Mouse (Mus musculus) 3T3-L1 (cell line): Measurements from ENCODE around the gene Brwd1.
"Not testable (repeated sequence)": the region's sequence is repeated elsewhere in the genome, so short reads cannot be mapped to it uniquely, and the experiment has no call there.

ENCODE experiments used
- DNase-seq: peaks from one replicate; pipeline ENCODE4 v3.0.0-alpha.2; 2015; ENCODE audit warnings: low read depth, low spot score

Gene Brwd1

DNA sequence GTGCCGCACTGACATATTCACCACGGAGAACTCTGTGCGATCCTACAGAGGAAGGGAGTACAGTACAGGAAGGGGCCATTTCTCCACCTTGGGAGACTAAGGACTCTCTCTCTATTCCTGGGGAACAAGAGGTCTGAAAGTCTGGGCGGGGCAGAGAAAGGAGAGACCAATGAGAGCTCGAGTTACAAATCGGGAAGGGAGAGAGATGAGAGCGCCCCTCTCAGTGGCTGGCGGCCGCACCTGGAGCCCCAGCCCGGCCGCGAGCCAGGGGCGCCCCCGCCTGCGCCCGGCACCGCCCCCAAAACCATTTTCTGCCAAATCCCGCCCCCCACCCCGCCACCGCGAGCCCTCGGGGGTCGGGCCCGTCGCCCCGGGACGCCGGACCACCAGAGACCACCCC is 995 bp downstream of the Brwd1 start:
- peak; percentile 92 for DNase-seq

DNA sequence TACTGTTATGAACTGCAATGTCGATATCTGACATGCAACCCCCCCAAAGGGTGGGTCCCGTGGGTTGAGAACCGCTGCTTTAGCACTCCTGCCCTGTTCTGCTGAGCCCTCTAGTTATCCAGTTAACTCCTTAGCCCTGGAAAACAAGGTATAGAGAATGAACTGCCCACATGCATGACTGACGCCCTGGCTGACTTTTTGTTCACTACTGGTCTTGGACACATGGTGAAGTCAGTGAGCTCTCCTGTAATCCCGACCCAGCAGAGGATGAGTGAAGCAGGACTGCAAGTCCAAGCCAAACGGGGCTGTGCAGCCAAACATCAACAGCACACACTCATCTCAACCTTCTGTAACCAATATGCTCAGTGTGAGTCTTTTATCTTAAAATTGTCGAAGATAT is 1.8 kb downstream of the Brwd1 start:
- no peak for DNase-seq

DNA sequence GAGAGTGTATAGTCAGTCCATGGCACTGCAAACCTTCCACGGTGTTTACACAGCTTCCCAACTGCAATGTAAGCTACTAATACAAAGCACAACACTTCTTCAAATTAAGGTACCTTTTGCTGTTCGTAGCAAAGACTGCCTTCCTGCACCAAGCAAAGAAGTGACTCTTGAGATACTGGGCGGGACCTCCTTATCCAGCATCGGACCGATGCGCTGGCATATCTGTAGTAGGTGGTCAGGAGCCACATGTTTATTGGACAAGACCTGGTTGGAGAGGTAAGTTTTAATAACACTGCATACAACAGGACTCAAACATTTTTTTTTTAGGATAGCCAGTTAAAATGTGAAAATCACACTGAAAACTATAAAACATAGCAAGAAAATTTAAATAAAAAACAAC is 14.0 kb downstream of the Brwd1 start:
- DNase-seq: no peak

DNA sequence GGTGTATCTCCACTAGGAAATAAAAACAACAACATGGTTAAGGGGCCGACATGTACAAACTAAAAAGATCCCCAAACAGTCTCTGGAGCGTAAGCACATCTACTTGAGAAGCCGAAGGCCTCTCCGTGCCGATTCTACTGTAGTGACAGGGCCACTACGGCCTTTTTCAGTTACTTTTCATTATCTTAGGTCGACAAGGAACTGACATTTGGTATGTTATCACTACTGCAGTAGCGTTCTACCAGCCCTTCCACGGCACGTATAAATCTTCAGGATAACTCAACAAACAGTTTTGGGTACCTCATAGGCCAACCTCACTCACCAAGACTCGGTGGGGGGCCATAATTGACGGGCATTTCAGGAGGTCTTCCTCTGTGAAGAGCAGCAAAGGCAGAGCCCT is 16.2 kb downstream of the Brwd1 start:
- no peak for DNase-seq

DNA sequence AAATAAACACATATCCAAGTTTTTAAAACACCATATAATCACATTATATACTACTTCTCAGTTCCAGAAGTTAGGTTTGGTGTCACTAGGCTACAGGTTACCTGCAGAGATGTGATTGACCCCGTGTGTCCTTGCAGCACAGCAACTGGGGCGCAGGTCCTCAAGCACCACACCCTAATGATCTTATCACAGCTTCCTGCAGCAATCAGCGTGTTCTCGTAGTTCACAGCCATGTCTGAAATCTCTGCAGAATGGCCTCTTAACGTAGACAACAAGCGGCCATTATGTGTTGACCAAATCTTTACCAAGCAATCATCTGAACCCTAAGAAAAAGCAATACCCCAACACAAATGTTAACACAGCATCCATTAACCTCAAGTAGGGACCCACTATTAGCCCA is 17.7 kb downstream of the Brwd1 start:
- DNase-seq: no peak

DNA sequence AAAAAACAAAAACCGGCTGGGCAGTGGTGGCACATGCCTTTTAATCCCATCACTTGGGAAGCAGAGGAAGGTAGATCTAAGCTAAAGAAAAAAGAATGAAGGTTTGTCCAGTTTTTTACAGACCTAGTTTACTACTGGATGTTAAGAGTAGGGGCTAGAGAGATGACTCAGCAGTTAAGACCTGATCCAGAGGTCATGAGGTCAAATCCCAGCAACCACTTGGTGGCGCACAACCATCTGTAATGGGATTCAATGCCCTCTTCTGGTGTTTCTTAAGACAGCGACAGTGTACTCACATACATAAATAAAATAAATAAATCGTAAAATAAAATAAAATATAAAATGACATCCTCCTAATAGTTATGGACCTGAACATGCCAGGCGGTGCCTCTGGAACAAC is 38.2 kb downstream of the Brwd1 start:
- DNase-seq: peak; percentile 70

DNA sequence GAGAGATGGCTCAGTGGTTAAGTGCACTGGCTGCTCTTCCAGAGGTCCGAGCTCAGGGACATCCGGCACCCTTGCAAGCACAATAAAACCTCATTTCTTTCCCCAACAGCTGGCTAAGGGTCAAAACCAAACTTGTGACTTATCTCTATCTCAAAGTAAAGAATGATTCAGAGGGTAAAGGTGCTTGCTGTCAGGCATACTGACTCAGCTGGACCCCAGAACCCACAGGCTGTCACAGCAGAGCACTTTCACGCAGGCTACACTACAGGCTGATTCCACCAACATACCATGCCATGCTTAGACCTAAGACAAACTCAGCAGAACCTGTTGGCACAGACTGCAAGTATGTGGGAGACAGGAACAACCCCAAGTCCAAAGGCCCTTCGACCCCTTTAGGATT is 41.6 kb downstream of the Brwd1 start:
- no peak for DNase-seq

DNA sequence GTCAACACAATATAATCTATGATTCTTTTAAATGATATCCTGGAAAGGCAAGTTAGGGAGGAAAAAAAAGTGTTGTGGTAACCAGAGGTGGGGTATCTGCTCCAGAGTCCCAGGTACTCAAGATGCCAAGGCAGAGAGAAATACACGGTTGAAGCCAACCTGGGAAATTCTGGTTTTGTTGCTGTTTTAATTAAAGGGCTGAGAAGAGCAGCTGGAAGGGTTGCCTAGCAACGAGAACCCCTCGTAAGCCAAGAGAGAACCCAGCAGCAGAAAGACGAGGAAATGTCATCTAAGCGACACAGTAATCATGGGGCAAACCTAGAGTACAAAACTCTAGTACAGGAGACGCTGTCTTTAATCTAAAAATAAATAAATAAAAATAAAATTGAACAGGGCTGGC is 42.8 kb downstream of the Brwd1 start:
- DNase-seq: no peak

DNA sequence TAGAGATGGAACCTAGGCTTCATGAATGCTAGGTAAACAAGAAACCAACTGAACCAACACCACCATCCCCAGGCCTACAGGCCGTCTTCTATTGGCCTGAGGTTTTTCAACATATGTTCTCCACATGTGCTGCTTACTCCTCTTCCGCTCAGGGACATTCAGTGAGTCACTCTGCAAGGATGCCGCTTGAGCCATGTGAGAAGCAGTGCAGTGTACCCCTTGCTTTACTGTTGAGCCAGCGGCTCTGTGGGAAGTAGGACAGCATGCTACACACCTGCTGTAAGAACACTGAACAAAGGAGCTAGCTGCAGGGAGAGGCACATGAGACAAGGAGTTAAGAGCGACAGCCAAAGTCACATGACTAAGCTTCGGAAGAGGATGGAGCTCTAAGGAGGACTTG is 47.9 kb downstream of the Brwd1 start:
- peak; percentile 74 for DNase-seq

DNA sequence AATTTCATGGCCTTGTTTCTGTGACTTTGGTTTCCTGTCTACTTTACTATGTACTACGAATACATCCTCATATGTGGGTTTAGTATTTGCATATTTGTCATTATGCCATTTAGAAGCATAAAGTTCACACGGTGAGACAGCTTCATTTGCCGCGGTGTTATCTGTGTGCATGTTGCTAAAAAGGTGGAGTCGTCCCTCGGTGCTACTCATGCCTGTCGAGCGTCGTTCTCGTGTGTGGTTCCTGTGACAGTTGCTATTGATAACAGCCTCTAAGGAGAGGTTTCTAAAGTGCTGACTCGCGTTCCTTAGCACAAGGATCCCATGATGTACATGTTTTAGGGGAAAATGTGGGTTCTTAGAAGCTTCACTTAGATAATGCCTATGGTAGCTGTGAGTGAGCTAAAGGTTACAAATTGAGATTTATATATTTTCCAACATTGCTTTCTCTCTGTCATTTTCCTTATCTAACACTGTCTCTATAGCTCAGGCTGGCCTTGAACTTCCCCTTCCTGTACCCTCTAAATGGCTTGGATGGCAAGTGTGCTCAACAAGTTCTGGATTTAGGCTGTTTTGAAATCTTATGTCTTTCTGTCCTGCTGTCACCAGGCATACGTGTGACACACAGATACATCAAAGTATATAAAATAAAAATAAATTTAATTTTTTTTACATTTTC is 49.8 kb downstream of the Brwd1 start:
- DNase-seq: no peak

DNA sequence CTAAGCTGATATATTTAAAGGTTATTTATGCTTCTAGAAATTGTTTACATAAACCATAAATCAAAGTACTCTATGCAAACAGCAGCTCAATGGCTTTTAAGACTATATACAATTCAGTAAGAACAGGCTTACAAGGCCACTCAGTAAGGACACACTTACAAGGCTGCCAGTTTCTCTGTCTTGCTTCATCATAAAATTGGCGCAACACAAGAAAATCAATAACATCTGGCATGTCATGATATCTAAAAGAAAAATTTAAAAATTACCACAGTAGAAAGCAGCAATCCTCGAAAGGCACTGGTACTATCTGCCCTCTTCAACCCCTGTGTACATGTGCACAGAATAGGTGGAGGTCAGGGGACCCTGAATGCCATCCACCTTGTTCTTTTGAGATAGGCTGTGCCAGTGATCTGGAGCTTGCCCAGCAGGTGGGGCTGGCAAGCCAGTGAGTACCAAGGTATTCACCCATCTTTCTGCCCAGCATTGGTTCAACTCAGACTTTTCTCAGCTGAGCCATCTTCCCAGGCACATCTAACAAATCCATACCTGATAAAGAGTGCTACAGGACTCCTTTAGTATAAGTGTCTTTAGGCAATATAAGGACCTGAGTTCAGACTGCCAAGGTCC is 51.7 kb downstream of the Brwd1 start:
- DNase-seq: peak; percentile 39

DNA sequence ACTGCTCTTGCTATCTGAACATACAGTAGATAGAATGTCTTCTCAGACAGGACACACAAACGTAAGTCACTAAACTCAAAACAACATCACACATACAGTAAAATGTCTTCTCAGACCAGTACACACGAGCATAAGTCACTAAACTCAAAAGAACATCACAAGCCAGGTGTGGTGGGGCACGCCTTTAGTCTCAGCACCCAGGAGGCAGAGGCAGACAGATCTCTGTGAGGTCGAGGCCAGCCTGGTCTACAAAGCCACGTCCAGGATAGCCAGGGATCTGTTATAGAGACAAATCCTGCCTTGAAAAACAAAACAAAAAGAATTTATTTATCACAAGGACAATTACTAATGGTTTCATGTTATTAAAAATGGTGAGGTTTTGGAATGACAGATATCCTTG is 56.1 kb downstream of the Brwd1 start:
- no peak for DNase-seq

DNA sequence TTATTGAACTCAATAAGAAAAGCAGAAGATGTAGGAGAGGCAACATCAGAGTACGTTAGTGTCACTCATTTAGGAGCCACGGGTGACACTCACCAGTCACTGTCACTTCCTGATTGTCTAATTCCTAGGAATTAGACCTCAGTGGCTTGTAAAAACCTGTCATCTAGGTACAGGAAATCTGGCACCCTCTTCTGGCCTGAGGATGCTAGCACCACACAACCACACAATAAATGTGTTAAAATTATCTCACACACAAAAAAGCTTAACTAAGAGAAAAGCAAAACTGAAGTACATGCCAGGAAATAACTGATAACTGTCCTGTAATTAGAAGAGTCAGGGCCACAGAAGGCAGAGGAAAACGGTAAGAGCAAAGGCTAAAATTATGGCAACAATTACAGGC is 57.1 kb downstream of the Brwd1 start:
- DNase-seq: peak; percentile 16

DNA sequence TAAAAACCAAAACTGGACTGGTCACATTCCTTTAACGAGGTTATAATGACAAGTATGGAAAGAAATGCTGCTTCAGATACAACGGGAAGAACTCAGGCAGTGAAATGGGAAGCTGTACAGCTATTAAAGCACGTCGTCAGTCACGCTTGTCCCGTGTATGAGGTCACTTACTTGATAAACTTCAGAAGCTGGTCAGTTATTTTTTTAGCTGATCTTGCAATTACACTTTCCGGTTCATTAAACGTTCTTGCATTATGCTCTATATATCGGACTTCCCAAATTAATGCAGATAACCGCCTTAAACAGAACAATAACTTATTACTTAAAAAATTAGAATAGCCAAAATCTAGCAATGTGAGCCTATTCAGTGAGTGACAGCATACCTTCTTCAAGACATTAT is 61.3 kb downstream of the Brwd1 start:
- DNase-seq: no peak

DNA sequence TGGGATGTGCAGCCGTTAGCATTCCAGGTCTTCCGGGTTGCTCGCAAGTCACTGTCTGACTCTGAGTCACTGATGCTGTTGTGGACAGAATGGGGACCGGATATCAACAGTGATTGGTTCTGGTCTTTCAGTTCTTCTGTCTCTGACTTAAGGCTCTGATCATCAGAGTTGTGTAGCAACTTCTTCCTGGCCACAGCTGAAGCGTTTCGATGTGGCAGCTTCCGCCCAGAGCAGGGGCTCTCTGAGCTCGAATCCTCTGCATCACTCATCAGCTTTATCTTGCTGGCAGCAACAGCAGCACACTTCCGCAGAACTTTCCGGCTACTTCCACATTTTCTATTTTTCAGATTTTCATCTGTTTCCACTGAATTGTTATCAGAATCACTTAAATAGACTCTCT is 73.2 kb downstream of the Brwd1 start:
- DNase-seq: not testable (repeated sequence)

DNA sequence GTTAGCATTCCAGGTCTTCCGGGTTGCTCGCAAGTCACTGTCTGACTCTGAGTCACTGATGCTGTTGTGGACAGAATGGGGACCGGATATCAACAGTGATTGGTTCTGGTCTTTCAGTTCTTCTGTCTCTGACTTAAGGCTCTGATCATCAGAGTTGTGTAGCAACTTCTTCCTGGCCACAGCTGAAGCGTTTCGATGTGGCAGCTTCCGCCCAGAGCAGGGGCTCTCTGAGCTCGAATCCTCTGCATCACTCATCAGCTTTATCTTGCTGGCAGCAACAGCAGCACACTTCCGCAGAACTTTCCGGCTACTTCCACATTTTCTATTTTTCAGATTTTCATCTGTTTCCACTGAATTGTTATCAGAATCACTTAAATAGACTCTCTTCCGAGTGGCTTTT is 78.0 kb downstream of the Brwd1 start:
- not testable (repeated sequence) for DNase-seq

DNA sequence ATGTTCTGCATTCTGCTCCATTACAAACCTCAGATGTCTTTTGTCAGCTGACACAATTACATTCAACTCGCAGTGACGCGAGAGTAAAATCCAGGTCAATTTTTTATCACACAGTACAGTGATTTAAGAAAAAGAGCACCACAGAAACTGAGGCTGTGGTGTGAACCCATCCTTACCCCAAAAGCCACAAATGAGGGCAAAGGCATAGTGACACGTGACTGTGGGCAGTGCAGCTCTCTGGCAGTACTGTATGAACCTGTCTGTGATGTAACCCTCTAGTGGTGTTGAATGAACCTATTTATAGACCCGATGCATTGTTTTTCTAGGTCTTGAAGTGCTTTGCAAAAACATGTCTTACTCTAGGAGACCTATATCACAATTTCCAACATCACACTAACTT is 83.0 kb downstream of the Brwd1 start:
- no peak for DNase-seq

DNA sequence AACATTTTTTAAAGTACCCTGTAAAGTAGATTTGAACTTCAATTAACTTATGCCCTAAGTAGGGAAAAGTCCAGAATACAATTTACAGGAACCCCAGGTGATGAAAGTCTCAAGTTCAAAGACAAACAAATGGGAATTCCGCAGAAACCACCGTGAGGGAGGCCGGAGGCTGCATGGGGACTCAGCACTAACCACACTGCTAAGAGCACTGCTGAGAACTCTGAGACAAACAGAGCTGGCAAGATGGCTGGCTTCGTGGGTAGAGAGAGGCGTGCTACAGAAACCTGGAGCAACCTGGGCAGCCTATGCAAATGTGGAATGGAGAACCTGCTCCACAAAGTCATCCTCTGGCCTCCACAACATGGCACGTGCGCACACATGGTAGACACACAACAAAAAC is 86.2 kb downstream of the Brwd1 start:
- no peak for DNase-seq

DNA sequence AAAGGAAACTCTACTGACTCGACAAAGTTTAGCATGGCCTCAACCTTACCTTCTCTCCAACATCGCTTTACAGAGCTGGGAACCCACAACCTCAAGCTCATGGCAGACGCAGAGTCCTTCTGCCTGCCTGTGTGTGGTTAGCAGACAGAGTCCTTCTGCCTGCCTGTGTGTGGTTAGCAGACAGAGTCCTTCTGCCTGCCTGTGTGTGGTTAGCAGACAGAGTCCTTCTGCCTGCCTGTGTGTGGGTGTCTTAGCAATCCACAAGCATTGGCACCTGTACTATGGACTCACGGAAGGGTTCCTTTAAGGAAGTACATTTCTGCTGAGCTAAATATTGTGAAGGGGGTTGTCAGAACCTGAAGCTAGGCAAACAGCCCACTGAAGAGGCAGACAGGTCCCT is 87.8 kb downstream of the Brwd1 start:
- DNase-seq: not testable (repeated sequence)

DNA sequence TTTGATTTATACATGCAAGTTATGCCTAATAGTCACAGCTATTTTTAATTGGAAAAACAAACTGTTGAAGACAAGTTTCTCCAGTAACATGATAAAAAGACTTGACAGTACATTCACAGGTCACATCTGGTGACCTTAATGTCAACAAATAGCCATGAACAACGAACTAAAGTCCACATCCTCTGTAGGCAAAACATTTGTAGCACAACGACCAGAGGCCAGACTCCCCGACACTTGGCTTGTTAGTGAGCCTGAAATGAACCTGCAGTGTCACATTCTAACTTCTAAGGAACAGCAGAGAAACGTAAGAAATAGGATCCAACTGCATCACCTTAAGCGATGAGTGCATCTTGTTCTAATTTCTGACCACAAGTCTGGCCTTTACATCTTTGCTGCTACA is 89.7 kb downstream of the Brwd1 start:
- DNase-seq: no peak

DNA sequence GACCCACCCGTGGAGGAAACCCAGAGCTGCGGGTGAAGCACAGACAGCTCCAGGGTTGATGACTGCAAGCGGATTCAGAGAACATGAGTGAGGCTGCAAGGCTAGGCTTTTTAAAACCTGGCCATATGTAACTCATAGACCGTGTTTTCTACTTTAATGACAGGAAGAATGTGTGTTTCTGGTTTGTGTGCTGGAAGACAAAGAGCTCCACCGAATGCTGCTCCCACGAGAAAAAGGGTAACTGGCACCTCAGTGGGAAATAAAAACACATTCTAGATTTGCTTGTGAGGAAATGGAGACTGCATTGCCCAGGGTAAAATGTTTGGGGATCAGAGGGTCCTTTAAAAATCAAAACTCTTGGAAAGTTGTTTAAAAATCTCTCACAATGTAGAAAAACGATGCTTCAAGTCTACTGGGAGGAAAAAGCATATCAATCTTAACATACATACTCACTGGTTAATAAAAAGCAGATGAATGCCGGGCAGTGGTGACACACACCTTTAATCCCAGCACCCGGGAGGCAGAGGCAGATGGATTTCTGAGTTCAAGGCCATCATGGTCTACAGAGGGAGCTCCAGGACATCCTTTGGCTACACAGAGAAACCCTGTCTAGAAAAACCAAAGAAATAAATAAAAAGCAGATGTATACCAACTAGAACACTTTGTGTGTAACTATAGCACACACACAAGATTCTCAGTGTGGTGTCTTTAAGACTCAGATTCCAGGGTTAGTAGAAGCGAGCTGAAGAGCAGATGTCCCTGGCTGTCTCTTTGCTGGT is 91.0 kb downstream of the Brwd1 start:
- peak; percentile 86 for DNase-seq

DNA sequence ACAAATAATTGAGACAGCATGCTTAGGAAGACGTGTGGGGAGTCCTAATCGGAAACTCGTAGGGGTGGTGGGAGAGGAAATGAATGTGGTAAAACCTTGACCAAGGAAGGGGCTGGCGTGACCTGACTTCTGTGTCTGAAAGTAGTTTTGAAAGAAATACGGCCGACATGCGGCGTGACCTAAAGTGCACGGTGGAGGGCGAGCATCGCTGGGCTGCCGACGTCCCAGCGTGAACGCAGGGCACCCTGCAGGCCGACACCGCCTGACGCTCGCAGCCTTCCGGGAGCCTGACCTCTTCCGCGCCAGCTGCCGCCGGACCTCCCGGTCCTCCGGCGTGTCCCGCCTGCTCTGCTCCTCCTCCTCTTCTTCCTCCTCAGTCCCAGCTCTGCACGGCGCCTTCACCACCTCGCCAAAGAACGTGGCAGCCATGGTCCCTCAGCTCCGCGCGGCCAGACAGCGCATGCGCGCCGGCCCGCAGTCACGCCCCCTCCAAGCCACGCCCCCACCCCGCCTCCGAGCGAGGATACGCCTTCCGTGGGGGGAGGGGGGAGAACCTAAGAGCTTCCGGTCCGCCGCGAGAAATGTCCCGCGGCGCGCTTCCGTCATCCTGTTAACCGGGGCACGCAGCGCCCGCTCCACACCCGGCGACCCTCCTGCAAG is 91.7 kb downstream of the Brwd1 start, which contains the start of gene Psmg1:
TSS of gene Psmg1 (minus strand) at position 499 of the 660 bp plus-strand sequence.
- DNase-seq: peak; percentile 89
